Mouse (Mus musculus): Measurements from ENCODE around the gene Hoxb6. TPM values are rescaled to one million over a fixed set of nuclear protein-coding genes. Genes with fewer than 3 reads are reported as not detected.

Hoxb6 gene
- total RNA-seq, 1 experiment: 0.22 TPM

DNA sequence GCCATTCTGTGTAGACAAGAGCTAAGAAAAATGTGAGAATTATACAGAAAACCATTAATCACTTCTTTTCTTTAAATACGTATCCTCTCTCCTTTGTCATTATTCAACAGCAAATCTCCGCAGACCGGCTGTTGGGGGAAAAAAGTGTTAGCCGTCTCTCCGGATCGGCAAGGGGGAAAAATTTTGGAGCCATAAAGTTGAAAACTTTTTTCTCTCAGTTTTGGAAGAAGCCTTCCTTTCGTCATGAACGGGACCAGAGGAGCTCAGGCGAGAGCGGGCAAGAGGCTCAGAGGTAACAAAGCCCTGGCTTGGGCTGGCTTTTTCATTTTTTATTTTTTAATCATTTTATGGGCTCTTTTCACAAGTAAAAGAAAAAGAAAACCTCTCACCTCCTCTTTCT is 30.9 kb downstream of the Hoxb6 start, which contains the start of gene Hoxb3:
Gene Hoxb3, plus strand, starts transcription at position 173 of the 400 bp plus-strand sequence.
- Histone ChIP-seq H3K4me1 (ENCODE audit: control insufficient read depth in 2 of 2, insufficient read depth in 2 of 2, low read length in 2 of 2, poor library complexity in 1 of 2) (no peaks in the 10 kb centered on the region), H3K4me3 (ENCODE audit: insufficient read depth in 1 of 2, low read depth in 1 of 2, low read length in 2 of 2, poor library complexity in 1 of 2, severe bottlenecking in 1 of 2) (no peak within 1 kb of the TSS), H3K27ac (ENCODE audit: insufficient read depth, low read depth, low read length, poor library complexity, severe bottlenecking) (no peak within 1 kb of the TSS)

DNA sequence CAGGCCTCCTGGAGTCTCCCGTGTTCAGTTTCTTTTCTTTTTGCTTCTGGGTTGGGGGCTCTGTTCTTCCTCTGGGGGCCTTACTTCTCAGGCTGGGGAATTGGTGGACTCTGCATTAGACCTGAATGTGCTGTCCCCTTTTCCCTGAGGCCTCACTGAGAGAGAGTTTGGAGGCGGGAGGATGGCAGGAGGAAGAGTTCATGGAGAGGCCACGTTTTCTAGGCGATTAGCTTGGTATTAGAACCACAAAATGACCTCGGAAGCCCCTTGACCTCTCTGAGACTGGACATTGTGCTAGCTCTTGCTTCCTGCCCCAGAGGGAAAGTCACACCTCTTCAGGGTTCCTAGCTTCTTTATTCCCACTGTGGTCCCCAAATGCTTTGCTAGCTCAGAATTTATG is 31.8 kb downstream of the Hoxb6 start:
- Histone ChIP-seq H3K4me3 (ENCODE audit: insufficient read depth in 1 of 2, low read depth in 1 of 2, low read length in 2 of 2, poor library complexity in 1 of 2, severe bottlenecking in 1 of 2) (no peak overlapping the region), H3K36me3 (ENCODE audit: control insufficient read depth, insufficient read depth, low read length, poor library complexity, severe bottlenecking) (no peaks in the 10 kb centered on the region), H3K27ac (ENCODE audit: insufficient read depth, low read depth, low read length, poor library complexity, severe bottlenecking) (no peak overlapping the region), H3K4me1 (ENCODE audit: control insufficient read depth in 2 of 2, insufficient read depth in 2 of 2, low read length in 2 of 2, poor library complexity in 1 of 2) (no peaks in the 10 kb centered on the region), H3K9me3 (ENCODE audit: control insufficient read depth, insufficient read depth, low read depth, low read length) (no peaks in the 10 kb centered on the region), H3K9ac (ENCODE audit: insufficient read depth, low read depth, low read length, poor library complexity, severe bottlenecking) (no peak overlapping the region)
- TF ChIP-seq ZNF384 (IDR thresholded peaks at IDR 0.05; ENCODE audit: low read depth, low read length) (no peak), HCFC1 (IDR thresholded peaks at IDR 0.05; ENCODE audit: borderline replicate concordance, insufficient read depth, low read length) (no peak)
- in situ Hi-C loops (cut with MboI; ENCODE audit: low sequenced_read_pairs in 2 of 2, unreplicated experiment in 2 of 2): no loop called here
- DNase-seq (ENCODE audit: low read depth, low spot score): no peak

More for the DNA sequence above, 30.9 kb downstream of the Hoxb6 start, which contains the start of gene Hoxb3:
- H3K9me3 ChIP-seq (ENCODE audit: control insufficient read depth, insufficient read depth, low read depth, low read length): no peaks in the 10 kb centered on the region
- DNase-seq (ENCODE audit: low read depth, low spot score): no peak
- no peak within 1 kb of the TSS for H3K9ac ChIP-seq (ENCODE audit: insufficient read depth, low read depth, low read length, poor library complexity, severe bottlenecking)
- in situ Hi-C loops (cut with MboI; ENCODE audit: low sequenced_read_pairs in 2 of 2, unreplicated experiment in 2 of 2): no loop called here
- TF ChIP-seq ZC3H11A (IDR thresholded peaks at IDR 0.05; ENCODE audit: borderline replicate concordance, low read depth, low read length) (no peak), CHD2 (IDR thresholded peaks at IDR 0.05; ENCODE audit: low read depth, low read length) (no peak), HCFC1 (IDR thresholded peaks at IDR 0.05; ENCODE audit: borderline replicate concordance, insufficient read depth, low read length) (no peak), MAFK (IDR thresholded peaks at IDR 0.05; ENCODE audit: insufficient read depth, low read depth, low read length) (no peak), ZNF384 (IDR thresholded peaks at IDR 0.05; ENCODE audit: low read depth, low read length) (no peak)
- H3K36me3 ChIP-seq (ENCODE audit: control insufficient read depth, insufficient read depth, low read length, poor library complexity, severe bottlenecking): no peaks in the 10 kb centered on the region

DNA sequence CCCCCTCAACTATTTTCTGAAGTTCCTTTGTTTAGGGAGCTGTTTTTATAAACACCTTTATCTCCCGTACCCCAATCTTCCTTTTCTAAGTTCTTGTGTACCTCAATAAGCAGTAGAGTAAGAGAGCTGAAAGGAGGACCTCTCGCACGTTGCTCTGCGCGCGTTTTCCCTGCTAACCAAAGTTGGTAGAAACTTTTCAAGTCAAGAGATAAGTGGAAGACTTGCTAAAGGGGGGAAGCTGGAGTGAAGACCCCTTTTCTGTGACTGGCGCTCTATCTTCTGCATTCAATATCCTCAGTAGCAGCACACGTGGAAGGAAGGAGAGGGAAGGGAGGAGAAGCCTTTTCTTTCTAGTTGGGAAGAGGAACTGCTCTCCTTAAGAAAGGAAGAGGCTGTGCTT is 32.7 kb downstream of the Hoxb6 start:
- Histone ChIP-seq H3K4me1 (ENCODE audit: control insufficient read depth in 2 of 2, insufficient read depth in 2 of 2, low read length in 2 of 2, poor library complexity in 1 of 2) (no peaks in the 10 kb centered on the region), H3K36me3 (ENCODE audit: control insufficient read depth, insufficient read depth, low read length, poor library complexity, severe bottlenecking) (no peaks in the 10 kb centered on the region), H3K4me3 (ENCODE audit: insufficient read depth in 1 of 2, low read depth in 1 of 2, low read length in 2 of 2, poor library complexity in 1 of 2, severe bottlenecking in 1 of 2) (no peak overlapping the region), H3K9ac (ENCODE audit: insufficient read depth, low read depth, low read length, poor library complexity, severe bottlenecking) (no peak overlapping the region), H3K27ac (ENCODE audit: insufficient read depth, low read depth, low read length, poor library complexity, severe bottlenecking) (no peak overlapping the region), H3K9me3 (ENCODE audit: control insufficient read depth, insufficient read depth, low read depth, low read length) (no peaks in the 10 kb centered on the region)
- no peak for TF ChIP-seq ZC3H11A (IDR thresholded peaks at IDR 0.05; ENCODE audit: borderline replicate concordance, low read depth, low read length)
- TF ChIP-seq CHD2 (IDR thresholded peaks at IDR 0.05; ENCODE audit: low read depth, low read length): no peak
- no peak for TF ChIP-seq HCFC1 (IDR thresholded peaks at IDR 0.05; ENCODE audit: borderline replicate concordance, insufficient read depth, low read length)
- no peak for TF ChIP-seq MAFK (IDR thresholded peaks at IDR 0.05; ENCODE audit: insufficient read depth, low read depth, low read length)
- TF ChIP-seq ZNF384 (IDR thresholded peaks at IDR 0.05; ENCODE audit: low read depth, low read length): no peak
- in situ Hi-C loops (cut with MboI; ENCODE audit: low sequenced_read_pairs in 2 of 2, unreplicated experiment in 2 of 2): loop anchor here in 1 of 2 experiments (5.0 kb wide), 1 partner anchor 43 kb away; the partner anchor contains the start of gene Hoxb8
- no peak for DNase-seq (ENCODE audit: low read depth, low spot score)

DNA sequence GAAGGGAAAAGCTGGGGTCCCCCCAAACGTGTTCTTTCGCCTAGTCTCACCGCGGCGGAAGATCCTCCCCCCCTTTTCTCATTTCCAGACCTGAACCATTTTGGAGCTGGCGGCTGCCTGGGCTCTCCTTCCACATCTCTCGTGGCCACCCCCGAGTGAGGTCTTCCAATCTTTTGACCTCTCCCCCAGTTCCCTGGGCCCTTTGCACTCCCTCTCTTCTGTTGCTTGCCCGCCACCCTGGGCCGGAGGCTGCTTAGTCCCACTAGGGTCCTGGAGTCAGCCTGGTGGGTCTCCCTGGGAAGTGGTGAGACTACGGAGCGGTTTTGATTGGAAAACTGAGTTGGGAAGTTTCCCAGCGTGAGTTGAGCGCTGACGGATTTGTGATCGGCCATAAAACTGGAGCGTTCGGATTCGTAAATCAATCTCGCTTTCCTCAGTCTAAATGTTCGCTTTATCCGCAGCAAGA is 33.5 kb downstream of the Hoxb6 start:
- Histone ChIP-seq H3K4me1 (ENCODE audit: control insufficient read depth in 2 of 2, insufficient read depth in 2 of 2, low read length in 2 of 2, poor library complexity in 1 of 2) (no peaks in the 10 kb centered on the region), H3K4me3 (ENCODE audit: insufficient read depth in 1 of 2, low read depth in 1 of 2, low read length in 2 of 2, poor library complexity in 1 of 2, severe bottlenecking in 1 of 2) (no peak overlapping the region), H3K27ac (ENCODE audit: insufficient read depth, low read depth, low read length, poor library complexity, severe bottlenecking) (no peak overlapping the region), H3K36me3 (ENCODE audit: control insufficient read depth, insufficient read depth, low read length, poor library complexity, severe bottlenecking) (no peaks in the 10 kb centered on the region), H3K9ac (ENCODE audit: insufficient read depth, low read depth, low read length, poor library complexity, severe bottlenecking) (no peak overlapping the region), H3K9me3 (ENCODE audit: control insufficient read depth, insufficient read depth, low read depth, low read length) (no peaks in the 10 kb centered on the region)
- in situ Hi-C loops (cut with MboI; ENCODE audit: low sequenced_read_pairs in 2 of 2, unreplicated experiment in 2 of 2): loop anchor here in 1 of 2 experiments (5.0 kb wide), 1 partner anchor 43 kb away; the partner anchor contains the start of gene Hoxb8
- DNase-seq (ENCODE audit: low read depth, low spot score): no peak
- TF ChIP-seq CHD2 (IDR thresholded peaks at IDR 0.05; ENCODE audit: low read depth, low read length) (no peak), ZC3H11A (IDR thresholded peaks at IDR 0.05; ENCODE audit: borderline replicate concordance, low read depth, low read length) (no peak), MAFK (IDR thresholded peaks at IDR 0.05; ENCODE audit: insufficient read depth, low read depth, low read length) (no peak), HCFC1 (IDR thresholded peaks at IDR 0.05; ENCODE audit: borderline replicate concordance, insufficient read depth, low read length) (no peak), ZNF384 (IDR thresholded peaks at IDR 0.05; ENCODE audit: low read depth, low read length) (no peak)

DNA sequence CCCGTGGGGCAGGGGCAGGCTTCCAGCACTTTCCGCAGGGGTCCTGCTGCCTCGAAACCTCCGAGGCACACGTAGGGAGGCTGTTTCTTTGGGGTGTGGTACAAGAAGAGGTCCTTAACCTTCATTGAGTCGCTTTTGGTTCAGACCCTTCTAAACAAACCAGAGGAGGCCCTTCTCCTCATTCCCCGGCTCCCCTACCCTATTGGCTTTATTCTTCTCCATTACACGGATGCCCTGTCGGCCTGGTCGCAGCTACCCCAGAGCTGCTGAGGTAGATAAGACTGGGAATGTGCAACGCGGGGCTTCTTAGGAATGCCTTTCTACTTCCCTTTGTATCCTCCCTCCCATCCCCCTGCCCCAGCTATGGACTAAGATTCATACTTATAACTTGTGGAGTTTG is 34.4 kb downstream of the Hoxb6 start:
- H3K27ac ChIP-seq (ENCODE audit: insufficient read depth, low read depth, low read length, poor library complexity, severe bottlenecking): no peak overlapping the region
- no peaks in the 10 kb centered on the region for H3K9me3 ChIP-seq (ENCODE audit: control insufficient read depth, insufficient read depth, low read depth, low read length)
- no peak overlapping the region for H3K4me3 ChIP-seq (ENCODE audit: insufficient read depth in 1 of 2, low read depth in 1 of 2, low read length in 2 of 2, poor library complexity in 1 of 2, severe bottlenecking in 1 of 2)
- DNase-seq (ENCODE audit: low read depth, low spot score): no peak
- in situ Hi-C loops (cut with MboI; ENCODE audit: low sequenced_read_pairs in 2 of 2, unreplicated experiment in 2 of 2): loop anchor here in 1 of 2 experiments (5.0 kb wide), 1 partner anchor 44 kb away; the partner anchor contains the start of gene Hoxb8
- no peak overlapping the region for H3K9ac ChIP-seq (ENCODE audit: insufficient read depth, low read depth, low read length, poor library complexity, severe bottlenecking)
- H3K36me3 ChIP-seq (ENCODE audit: control insufficient read depth, insufficient read depth, low read length, poor library complexity, severe bottlenecking): no peaks in the 10 kb centered on the region
- no peaks in the 10 kb centered on the region for H3K4me1 ChIP-seq (ENCODE audit: control insufficient read depth in 2 of 2, insufficient read depth in 2 of 2, low read length in 2 of 2, poor library complexity in 1 of 2)
- TF ChIP-seq MAFK (IDR thresholded peaks at IDR 0.05; ENCODE audit: insufficient read depth, low read depth, low read length) (no peak), ZNF384 (IDR thresholded peaks at IDR 0.05; ENCODE audit: low read depth, low read length) (no peak), ZC3H11A (IDR thresholded peaks at IDR 0.05; ENCODE audit: borderline replicate concordance, low read depth, low read length) (no peak)
